Mouse (Mus musculus) olfactory bulb, adult 2 months (tissue): ENCODE results near the gene Zfp239. TPM values are rescaled to one million over a fixed set of nuclear protein-coding genes. Genes with fewer than 3 reads are reported as not detected.
"Not testable (repeated sequence)": the region's sequence is repeated elsewhere in the genome, so short reads cannot be mapped to it uniquely, and the experiment has no call there.

Experiments used
- H3K27ac ChIP-seq: fragments of 200-500 bp; 2 replicates; pipeline ENCODE4 v1.5.1; 2012; ENCODE audit warnings: low read depth, low read length; ENCODE audit not compliant: insufficient read depth
- H3K4me1 ChIP-seq: fragments of 200-500 bp; 2 replicates; pipeline ENCODE4 v1.6.1; 2012; ENCODE audit warnings: low read length; ENCODE audit not compliant: control insufficient read depth, insufficient read depth
- H3K4me3 ChIP-seq: fragments of 200-500 bp; 2 replicates; pipeline ENCODE4 v1.5.1; 2012; ENCODE audit warnings: mild to moderate bottlenecking, low read depth, low read length, moderate library complexity; ENCODE audit not compliant: insufficient read depth
- CTCF ChIP-seq: fragments of 200-500 bp; IDR thresholded peaks from 2 replicates; pipeline ENCODE4 v1.5.1; 2012; ENCODE audit warnings: low read depth, mild to moderate bottlenecking, low read length, moderate library complexity; ENCODE audit not compliant: insufficient read depth
- POLR2A ChIP-seq: fragments of 200-500 bp; IDR thresholded peaks from 2 replicates; pipeline ENCODE4 v1.6.1; 2012; ENCODE audit warnings: mild to moderate bottlenecking, low read depth, low read length, moderate library complexity; ENCODE audit not compliant: insufficient read depth
- WGBS: fragments of 180-500 bp; shearing (Covaris S2); methylation state at CpG from one replicate; pipeline ENCODE4 v1.1.7; 2018; 5-methylcytosine and 5-hydroxymethylcytosine counted together
- polyA plus RNA-seq: library from polyadenylated mRNA; stranded (reverse); fragments of >200 nt; gene quantifications from 2 replicates; pipeline ENCODE4 v1.2.4, GENCODE M21; 2012; ENCODE audit warnings: low replicate concordance; ENCODE audit not compliant: missing spikeins, insufficient read depth, insufficient read length

The Zfp239 gene
- polyA plus RNA-seq, 1 experiment: not detected

DNA sequence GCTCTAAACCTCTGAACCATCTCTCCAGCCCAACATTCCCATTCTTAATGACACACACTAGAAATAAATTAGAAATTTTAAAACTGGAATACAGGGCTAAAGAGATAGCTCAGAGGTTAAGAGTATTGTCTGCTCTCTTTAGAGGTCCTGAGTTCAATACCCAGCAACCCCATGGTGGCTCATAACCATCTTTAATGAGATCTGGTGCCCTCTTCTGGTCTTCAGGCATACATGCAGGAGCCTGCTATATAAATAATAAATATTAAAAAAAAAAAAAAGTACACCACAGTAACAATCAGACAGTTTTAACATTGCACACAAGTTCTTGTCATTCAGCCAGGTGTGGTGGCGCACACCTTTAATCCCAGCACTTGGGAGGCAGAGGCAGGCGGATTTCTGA is 14.1 kb upstream of the Zfp239 start:
- Histone ChIP-seq H3K4me1 (peaks cover 6% of the 10 kb centered on the region), H3K4me3 (no peak overlapping the region), H3K27ac (no peak overlapping the region)
- no peak for TF ChIP-seq POLR2A
- no peak for TF ChIP-seq CTCF
- WGBS: 96% methylated on average over 2 of the region's 2 CpGs

- Histone ChIP-seq H3K4me1 (peaks cover 6% of the 10 kb centered on the region), H3K27ac (no peak overlapping the region), H3K4me3 (no peak overlapping the region)
- TF ChIP-seq CTCF (no peak), POLR2A (no peak)
- WGBS: 93% methylated on average over 5 of the region's 5 CpGs
These were observed 13.3 kb upstream of the Zfp239 start for GRCm38 (mm10) chr6:117848577-117848976.

- H3K4me1 ChIP-seq: no peaks in the 10 kb centered on the region; the same call in 1 of the 2 replicates
- no peak overlapping the region for H3K4me3 ChIP-seq
- TF ChIP-seq CTCF: no peak
- TF ChIP-seq POLR2A: no peak
- H3K27ac ChIP-seq: no peak overlapping the region
- 59% methylated on average over 2 of the region's 2 CpGs for WGBS
These were observed 10.2 kb upstream of the Zfp239 start for GRCm38 (mm10) chr6:117851747-117852146.

DNA sequence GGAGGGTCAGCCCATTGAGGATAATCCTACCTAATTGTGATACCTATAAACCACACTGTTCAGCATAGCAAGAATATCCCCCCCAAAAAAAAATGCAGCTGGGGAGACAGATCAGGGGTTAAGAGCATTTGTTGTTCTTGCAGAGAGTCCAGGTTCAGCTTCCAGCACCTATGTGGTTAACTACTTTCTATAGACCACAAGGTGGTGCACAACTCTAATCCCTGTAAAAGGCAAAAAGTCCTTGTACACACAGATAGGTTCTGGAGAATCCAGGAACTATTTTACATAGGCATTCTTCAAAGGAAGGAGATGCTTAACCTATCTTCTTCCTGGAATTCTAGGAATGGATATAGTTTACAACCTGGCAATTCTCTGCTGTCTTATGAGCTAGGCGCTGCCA is 3.9 kb upstream of the Zfp239 start:
- WGBS: 90% methylated on average over 1 of the region's 1 CpGs
- Histone ChIP-seq H3K27ac (no peak overlapping the region), H3K4me3 (no peak overlapping the region), H3K4me1 (no peaks in the 10 kb centered on the region)
- no peak for TF ChIP-seq POLR2A
- TF ChIP-seq CTCF: no peak

- Histone ChIP-seq H3K4me1 (no peaks in the 10 kb centered on the region), H3K4me3 (no peak overlapping the region), H3K27ac (no peak overlapping the region)
- TF ChIP-seq CTCF: no peak
- no peak for TF ChIP-seq POLR2A
- WGBS: 70% methylated on average over 8 of the region's 8 CpGs
These were observed 565 bp downstream of the Zfp239 start for GRCm38 (mm10) chr6:117862465-117862864.

DNA sequence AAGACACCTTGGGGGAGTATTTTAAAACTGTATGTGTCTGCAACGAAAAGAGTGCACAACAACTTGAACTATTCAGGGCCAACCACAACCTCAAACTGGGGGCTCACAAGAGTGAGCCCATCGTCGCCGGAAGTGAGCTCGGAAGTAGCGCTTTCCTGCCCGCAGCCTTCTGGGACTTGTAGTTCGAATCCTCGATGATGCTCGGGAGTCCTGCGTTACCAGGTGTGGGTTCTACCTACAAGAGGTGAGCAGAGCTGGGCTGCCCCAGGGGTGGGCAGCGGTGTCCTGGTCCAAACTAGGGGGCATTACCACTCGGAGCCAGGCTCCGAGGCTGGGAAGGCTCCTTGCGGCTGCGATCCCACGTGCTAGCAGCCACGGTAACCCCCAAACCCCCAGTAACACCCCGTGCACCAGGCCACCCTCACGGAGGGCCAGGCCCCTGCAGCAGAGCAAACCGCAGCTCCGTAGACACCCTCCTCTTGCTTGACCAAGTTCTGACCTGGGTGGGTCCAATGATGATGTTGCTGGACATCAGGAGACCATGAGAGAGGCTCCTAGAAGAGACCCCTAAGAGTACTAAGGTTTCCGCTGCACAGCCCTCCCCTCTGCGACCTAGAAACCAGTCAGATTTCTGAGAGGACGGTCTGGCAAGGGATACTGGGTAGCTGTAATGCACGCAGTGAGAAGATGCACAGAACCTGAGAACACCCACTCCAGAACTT is 1.2 kb downstream of the Zfp239 start:
- no peak for TF ChIP-seq CTCF
- no peak for TF ChIP-seq POLR2A
- WGBS: under 1% methylated on average over 26 of the region's 26 CpGs
- Histone ChIP-seq H3K4me3 (peak overlapping the region; percentile 98), H3K4me1 (no peaks in the 10 kb centered on the region), H3K27ac (no peak overlapping the region)

DNA sequence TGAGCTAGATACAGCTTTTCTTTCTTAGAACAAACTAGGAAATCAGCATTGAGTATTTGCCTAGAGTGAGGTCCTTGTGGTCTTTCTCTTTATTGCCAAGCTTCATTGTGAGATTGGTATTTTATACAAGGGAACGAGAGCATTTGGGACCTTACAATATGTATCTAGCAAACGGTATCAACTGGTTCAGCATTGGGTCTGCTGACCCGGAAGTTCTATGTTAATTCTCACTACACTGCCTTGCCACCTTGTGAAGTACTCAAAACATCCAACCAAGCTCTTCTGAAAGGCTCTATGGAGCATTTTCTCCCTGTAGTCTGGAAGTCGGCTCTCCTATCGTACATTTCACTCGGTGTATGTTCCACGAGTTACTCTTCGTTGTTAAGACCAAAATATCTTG is 1.9 kb downstream of the Zfp239 start:
- no peak for TF ChIP-seq POLR2A
- no peak for TF ChIP-seq CTCF
- no peak overlapping the region for H3K27ac ChIP-seq
- 93% methylated on average over 8 of the region's 8 CpGs for WGBS
- H3K4me3 ChIP-seq: no peak overlapping the region
- no peaks in the 10 kb centered on the region for H3K4me1 ChIP-seq

GRCm38 (mm10) chr6:117868187-117868586 is 6.3 kb downstream of the Zfp239 start:
- 93% methylated on average over 8 of the region's 8 CpGs for WGBS

GRCm38 (mm10) chr6:117871034-117871433 is 9.1 kb downstream of the Zfp239 start:
- no peak overlapping the region for H3K4me3 ChIP-seq
- no peak for TF ChIP-seq POLR2A
- no peak for TF ChIP-seq CTCF
- WGBS: 85% methylated on average over 14 of the region's 14 CpGs
- no peaks in the 10 kb centered on the region for H3K4me1 ChIP-seq
- no peak overlapping the region for H3K27ac ChIP-seq

More at GRCm38 (mm10) chr6:117868187-117868586, 6.3 kb downstream of the Zfp239 start:
- Histone ChIP-seq H3K27ac (no peak overlapping the region), H3K4me1 (no peaks in the 10 kb centered on the region), H3K4me3 (no peak overlapping the region)
- no peak for TF ChIP-seq CTCF
- TF ChIP-seq POLR2A: no peak

GRCm38 (mm10) chr6:117873450-117873849 is 11.6 kb downstream of the Zfp239 start:
- H3K4me3 ChIP-seq, H3K4me1 ChIP-seq, H3K27ac ChIP-seq: not testable (repeated sequence)
- WGBS: 84% methylated on average over 7 of the region's 7 CpGs
